Mouse (Mus musculus) 3134 (cell line): Measurements from ENCODE around the gene Trim24.
"Not testable (repeated sequence)": the region's sequence is repeated elsewhere in the genome, so short reads cannot be mapped to it uniquely, and the experiment has no call there.

Experiments
- DNase-seq: peaks from one replicate; pipeline ENCODE4 v3.0.0-alpha.2; 2011; ENCODE audit warnings: low spot score; ENCODE audit not compliant: insufficient read length; ENCODE audit errors: extremely low read depth

Trim24 gene

DNA sequence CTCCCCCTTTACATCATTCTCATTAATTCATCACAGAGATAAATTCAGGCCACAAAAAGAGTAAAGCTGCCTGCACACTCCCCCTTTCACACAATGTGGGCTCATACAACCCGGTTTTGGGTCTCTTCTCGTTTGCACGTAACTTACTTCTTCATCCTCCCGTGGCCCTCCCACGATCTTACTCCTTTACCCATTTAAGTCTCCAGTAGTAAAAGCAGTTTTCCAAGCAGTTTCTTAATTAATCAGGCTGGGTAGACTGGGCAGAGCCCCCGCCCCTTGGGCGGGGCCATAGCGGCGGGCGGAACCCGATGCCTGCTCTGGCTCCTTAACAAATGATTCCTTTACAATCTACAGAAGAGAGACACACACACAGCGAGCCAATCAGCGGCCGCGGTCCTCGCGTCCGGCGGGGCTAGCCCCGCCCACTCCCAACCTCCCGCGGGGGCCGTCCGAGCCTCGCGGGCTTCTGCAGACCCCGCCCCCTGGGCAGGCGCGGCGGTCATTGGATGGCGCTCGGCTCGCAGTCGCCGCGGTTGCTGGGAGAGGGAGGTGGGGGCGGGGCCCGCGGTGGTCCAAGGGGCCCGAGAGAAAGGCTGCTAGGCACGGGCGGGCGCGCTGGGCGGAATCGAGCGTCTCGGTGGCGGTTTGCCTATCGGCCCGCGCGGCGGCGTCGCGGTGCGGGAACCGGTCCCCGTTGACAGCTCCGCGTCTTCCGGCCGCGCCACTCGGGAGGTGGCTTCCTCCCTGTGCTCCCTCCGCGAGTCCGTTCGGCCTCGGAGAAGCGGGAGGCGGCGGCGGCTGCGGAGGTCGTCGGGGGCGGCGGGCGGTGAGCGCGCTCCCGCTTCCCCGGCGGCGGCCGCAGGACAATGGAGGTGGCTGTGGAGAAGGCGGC lies at the start of gene Trim24:
TSS of gene Trim24 (plus strand) at position 567 of the 892 bp plus-strand sequence.
- DNase-seq = peak; percentile 99

- DNase-seq = no peak
These were observed 49.0 kb upstream of the Trim24 start for GRCm38 (mm10) chr6:37821531-37822051.

- DNase-seq = no peak
These were observed 48.2 kb upstream of the Trim24 start for GRCm38 (mm10) chr6:37822390-37822789.

DNA sequence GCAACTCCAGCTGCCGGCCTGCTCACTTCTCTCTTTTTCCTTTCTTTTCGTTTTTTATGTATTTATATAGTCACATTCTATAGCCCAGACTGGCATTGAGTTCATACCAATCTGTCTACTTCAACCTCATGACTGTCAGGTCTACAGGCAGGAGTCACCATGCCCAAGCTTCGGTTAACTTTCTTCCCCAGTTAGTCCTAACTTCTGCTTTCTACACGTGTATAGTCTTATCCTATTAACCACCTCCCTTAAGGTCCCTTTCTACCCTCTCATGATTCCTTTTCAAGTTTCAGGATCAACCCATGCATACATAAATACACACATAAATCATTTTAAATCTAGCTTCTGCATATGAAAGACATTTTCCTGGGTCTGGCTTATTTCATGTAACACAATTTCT lies 46.9 kb upstream of the Trim24 start:
- DNase-seq = no peak

- not testable (repeated sequence) for DNase-seq
These were observed 45.1 kb upstream of the Trim24 start for GRCm38 (mm10) chr6:37825331-37826115.

- no peak for DNase-seq
These were observed 41.7 kb upstream of the Trim24 start for GRCm38 (mm10) chr6:37828955-37829354.

DNA sequence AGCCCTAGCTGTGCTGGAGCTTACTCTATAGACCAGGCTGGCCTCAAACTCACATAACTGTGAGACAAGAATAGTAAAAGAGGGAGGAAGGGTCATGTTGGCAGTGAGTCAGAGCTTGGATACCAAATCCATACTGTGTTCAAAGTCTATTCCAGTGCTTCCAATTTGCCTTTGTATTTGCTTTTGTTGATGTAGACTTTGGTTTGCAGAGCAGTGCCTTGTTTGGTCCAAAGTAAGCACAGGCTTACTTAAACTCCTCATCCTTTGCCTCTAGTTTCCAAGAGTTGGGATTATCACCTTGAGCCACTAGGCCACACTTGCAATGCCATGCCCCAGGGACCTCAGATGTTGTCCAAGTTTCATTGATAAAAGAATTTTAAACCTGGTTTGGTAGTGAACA lies 41.0 kb upstream of the Trim24 start:
- DNase-seq = no peak

DNA sequence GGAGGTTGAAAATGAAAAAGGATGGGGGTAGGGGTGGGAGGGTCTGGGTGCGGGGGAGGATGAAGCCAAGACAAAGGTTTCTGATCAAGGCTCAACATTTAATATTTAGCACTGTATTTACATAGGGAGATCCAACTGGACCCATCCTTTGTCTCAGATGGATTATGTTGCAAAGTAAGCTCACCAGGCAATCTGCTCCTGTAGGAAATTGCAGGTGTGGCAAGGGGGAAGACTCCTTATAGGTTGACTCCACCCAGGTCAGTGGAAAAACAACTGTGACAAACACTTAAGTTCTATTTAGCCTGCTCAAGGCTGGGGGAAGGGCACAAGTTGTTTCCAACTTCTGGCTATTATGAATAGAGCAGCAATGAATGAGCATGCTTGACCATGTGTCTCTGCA lies 36.9 kb upstream of the Trim24 start:
- no peak for DNase-seq

DNA sequence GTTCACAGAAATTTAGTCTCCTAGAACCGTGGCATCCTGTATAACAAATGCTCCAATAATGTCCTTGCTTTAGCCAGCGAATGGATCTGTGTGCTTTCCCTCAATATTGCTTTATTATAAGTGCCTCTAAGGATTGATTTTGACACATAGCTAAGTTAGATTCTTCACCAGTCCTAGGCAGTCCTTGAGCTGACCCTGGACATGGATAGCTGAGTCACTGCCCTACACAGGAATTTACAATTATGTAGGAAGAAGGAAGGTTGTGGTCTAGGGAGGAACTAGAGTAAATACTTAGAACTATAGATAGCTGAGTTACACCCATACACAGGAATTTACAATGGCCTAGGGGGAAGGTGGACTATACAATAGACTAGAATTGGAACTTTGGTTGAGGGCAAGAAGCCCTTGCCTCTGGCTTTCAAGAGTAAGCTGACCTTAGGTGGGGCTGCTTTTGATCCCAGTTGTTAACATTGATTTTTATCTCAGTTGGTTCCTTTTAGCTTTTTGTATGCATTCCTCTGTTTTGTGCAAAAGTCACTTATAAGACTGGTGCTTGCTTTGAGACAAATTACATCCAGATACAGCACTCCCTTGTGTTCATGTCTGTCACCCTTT lies 33.6 kb upstream of the Trim24 start:
- DNase-seq = not testable (repeated sequence)

- DNase-seq = no peak
These were observed 27.6 kb upstream of the Trim24 start for GRCm38 (mm10) chr6:37842779-37843605.

- DNase-seq = no peak
These were observed 26.9 kb upstream of the Trim24 start for GRCm38 (mm10) chr6:37843647-37844273.

DNA sequence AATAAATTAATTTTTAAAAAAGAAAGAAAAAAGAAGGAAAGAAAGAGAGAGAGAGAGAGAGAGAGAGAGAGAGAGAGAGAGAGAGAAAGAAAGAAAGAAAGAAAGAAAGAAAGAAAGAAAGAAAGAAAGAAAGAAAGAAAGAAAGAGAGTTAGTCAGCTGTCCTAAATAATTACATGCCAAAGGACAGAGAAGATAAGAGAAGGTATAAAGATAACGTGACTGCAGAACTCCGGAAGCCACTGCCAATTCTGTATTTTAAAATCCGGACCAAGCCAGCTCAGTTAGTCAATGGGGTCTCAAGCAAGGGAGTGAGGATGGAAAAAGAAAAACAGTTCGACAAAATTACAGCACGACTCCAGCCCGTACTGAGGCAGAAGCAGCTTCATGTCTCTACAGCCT lies 25.7 kb upstream of the Trim24 start:
- DNase-seq = not testable (repeated sequence)

GRCm38 (mm10) chr6:37847531-37847930 lies 23.1 kb upstream of the Trim24 start:
- DNase-seq = peak; percentile 31

- no peak for DNase-seq
These were observed 19.3 kb upstream of the Trim24 start for GRCm38 (mm10) chr6:37851352-37851751.

DNA sequence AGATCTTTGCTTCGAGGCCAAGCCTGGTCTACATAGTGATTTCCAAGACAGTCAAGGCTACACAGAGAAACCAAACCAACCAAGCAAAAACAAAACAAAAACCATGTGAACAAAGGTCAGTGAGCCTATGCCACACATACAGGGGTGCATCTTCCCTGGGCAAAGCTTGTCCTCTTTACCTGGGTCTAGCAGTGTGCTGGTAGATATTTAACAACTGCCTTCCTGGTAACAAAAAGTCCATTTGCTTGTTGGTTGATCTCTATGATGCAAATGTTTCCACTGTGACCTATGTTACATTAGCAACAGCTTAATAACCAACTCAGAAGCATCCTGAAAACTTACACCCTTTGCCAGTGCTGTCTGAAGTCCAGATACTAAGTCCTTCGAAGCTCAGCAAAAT lies 17.3 kb upstream of the Trim24 start:
- no peak for DNase-seq

DNA sequence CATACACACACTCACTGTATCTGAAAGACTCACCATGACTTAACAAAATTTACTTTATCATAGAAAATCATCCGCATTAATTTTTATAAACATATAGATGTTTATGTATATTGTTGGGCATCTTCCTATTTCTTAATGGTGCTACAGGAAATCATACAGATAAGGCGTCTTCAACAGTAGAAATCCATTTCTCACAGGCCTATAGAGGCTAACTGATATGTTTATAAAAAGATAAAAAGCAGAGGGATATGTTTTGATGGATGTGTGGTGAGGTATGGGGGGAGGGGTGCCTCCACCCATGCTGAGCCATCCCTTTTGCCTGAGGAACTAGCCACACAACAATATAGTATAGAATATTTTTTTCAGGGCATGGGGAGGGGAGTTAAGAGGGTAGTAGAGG lies 15.2 kb upstream of the Trim24 start:
- no peak for DNase-seq

DNA sequence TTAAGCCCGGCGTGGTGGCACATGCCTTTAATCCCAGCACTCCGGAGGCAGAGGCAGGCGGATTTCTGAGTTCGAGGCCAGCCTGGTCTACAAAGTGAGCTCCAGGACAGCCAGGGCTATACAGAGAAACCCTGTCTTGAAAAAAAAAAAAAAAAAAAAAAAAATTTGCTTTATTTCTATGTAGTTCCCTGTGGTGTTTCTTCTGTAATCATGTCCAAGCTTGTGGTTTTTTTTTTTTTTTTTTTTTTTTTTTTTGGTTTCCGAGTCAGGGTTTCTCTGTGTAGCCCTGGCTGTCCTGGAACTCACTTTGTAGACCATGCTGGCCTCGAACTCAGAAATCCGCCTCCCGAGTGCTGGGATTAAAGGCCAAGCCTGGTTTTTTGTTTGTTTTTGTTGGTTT lies 14.3 kb upstream of the Trim24 start:
- not testable (repeated sequence) for DNase-seq

DNA sequence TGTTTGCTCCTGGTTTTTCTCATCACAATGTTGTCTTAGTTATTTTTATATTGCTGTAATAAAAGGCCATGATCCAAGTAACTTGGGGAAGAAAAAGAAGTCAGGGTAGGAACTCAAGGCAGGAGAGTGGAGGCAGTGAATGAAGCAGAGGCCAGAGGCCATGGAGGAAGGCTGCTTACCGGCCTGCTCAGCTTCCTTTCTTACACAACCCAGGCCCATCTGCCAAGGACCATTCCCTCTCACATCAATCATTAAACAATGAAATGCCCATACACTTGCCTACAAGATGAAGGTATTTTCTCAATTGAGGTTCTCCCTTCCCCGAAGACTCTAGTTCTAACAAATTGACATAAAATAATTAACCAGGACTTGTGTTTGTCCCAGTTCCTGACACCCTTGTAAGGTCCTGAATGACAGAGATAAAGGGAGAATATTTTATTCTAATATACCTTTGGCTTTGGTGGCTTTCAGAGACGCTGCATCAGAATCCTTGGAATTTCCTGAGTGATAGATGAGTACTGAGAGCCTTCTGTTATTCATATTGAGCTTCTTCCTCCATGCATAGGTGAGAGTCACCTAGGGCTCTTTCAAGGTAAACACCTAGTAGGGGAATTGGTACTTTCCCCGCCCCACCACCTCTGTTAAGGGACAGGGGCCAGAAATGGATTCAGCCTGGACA lies 13.3 kb upstream of the Trim24 start:
- no peak for DNase-seq

DNA sequence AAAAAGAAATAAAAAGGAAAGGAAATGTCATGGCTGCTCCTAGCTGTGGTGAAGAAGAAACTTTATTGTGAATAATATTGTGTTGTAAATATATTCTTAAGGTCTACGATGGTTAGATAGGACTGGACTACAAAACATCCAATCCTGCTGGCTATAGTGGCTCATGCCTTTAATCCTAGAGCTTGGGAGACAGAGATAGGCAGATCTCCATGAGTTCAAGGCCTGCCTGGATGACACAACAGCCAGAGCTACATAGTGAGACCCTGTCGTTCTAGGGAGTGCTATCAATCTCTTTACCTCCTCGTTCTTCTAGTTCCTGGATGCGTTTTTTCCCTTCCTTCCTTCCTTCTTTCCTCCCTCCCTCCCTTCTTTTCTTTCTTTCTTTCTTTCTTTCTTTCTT lies 12.5 kb upstream of the Trim24 start:
- no peak for DNase-seq
